22 mouse cellular contexts compared by ENCODE assay signal in genomic region chr7:126458225-126458624, GRCm38 (mm10). TPM values are rescaled to one million over a fixed set of nuclear protein-coding genes. Genes with fewer than 3 reads are reported as not detected.
A peak's percentile ranks its signal among the peaks of the same experiment; 100 is the strongest.
DNase-seq lines count a peak whose midpoint lies in the region; ATAC-seq and TF ChIP-seq lines count a peak whose summit lies in the region.
"Had no signal": no experiment of that assay in that cellular context is flagged by ENCODE, and none has a peak within 500 bp of the region (broad histone marks: within the 10 kb centered on the region; RNA-seq: fewer than 3 reads in every experiment).

No protein-coding gene starts in this region.

- peaks cover 8% of the 10 kb centered on the region for H3K79me2 ChIP-seq in myocyte (ENCODE audit: control insufficient read depth, insufficient read depth)

- H3K36me3 ChIP-seq in heart, embryonic 13.5 days = no peaks in the 10 kb centered on the region
- H3K36me3 ChIP-seq in myocyte (ENCODE audit: control insufficient read depth, insufficient read depth) = peaks cover 27% of the 10 kb centered on the region
- H3K36me3 ChIP-seq: embryonic facial prominence, embryonic 12.5 days; forebrain, embryonic 12.5 days; hindbrain, embryonic 10.5 days; intestine, embryonic 15.5 days had no signal

- peak; percentile 14 for TF ChIP-seq POLR2A in myocyte (IDR thresholded peaks at IDR 0.05; ENCODE audit: insufficient read length, low read depth)

- no peak overlapping the region for H3ac ChIP-seq in myocyte (ENCODE audit: control insufficient read depth, insufficient read length)

- H3K4me3 ChIP-seq in heart, embryonic 13.5 days = no peak overlapping the region
- peak overlapping the region; percentile 54 for H3K4me3 ChIP-seq in myocyte
- H3K4me3 ChIP-seq: embryonic facial prominence, embryonic 12.5 days; forebrain, embryonic 12.5 days; hindbrain, embryonic 10.5 days; intestine, embryonic 15.5 days had no signal

- no peak for ATAC-seq in heart, embryonic 13.5 days (ENCODE audit: extremely low read depth, insufficient number of reproducible peaks, low FRiP score, low TSS enrichment)
- ATAC-seq: forebrain, embryonic 16.5 days; intestine, embryonic 15.5 days had no signal

- 73% methylated on average over 5 of the region's 5 CpGs for WGBS in heart, embryonic 13.5 days

- H3K4me1 ChIP-seq in heart, embryonic 13.5 days = peaks cover 14% of the 10 kb centered on the region
- H3K4me1 ChIP-seq: forebrain, embryonic 12.5 days had no signal

- H3K27ac ChIP-seq in heart, embryonic 13.5 days (replicated peaks) = no peak overlapping the region
- H3K27ac ChIP-seq: embryonic facial prominence, embryonic 12.5 days; forebrain, embryonic 12.5 days; hindbrain, embryonic 10.5 days; hindbrain, embryonic 14.5 days; intestine, embryonic 15.5 days had no signal

- H3K4me2 ChIP-seq in heart, embryonic 13.5 days = no peak overlapping the region
- H3K4me2 ChIP-seq in myocyte (ENCODE audit: low read depth) = peak overlapping the region; percentile 82
- H3K4me2 ChIP-seq: embryonic facial prominence, embryonic 12.5 days; forebrain, embryonic 12.5 days; hindbrain, embryonic 14.5 days; intestine, embryonic 15.5 days had no signal

- peak overlapping the region; percentile 16; the same call in 1 of the 2 replicates for H3K9ac ChIP-seq in heart, embryonic 13.5 days
- H3K9ac ChIP-seq: embryonic facial prominence, embryonic 12.5 days; forebrain, embryonic 12.5 days; hindbrain, embryonic 14.5 days; intestine, embryonic 15.5 days had no signal

- no peaks in the 10 kb centered on the region for H3K9me3 ChIP-seq in heart, embryonic 13.5 days
- H3K9me3 ChIP-seq: embryonic facial prominence, embryonic 12.5 days; forebrain, embryonic 12.5 days; hindbrain, embryonic 10.5 days; intestine, embryonic 15.5 days had no signal

- DNase-seq in gastrocnemius, postnatal 10 days = peak; percentile 14
- no peak for DNase-seq in gastrocnemius, adult 18-20 months (ENCODE audit: low spot score)
- DNase-seq in heart, postnatal 36 days = no peak
- peak; percentile 53 for DNase-seq in brain, adult 2 months (ENCODE audit: low read depth, low spot score)
- DNase-seq: adrenal gland, adult 2 months; adrenal gland, postnatal 36 days; cerebellum, adult 11 months; cerebellum, adult 8-10 months; cerebellum, postnatal 14 days; embryo, embryonic 11 days; heart, adult 18-20 months; heart, postnatal 10 days; kidney, adult 18-20 months had no signal

- intact Hi-C loops in heart, postnatal 36 days (cut with DNase I) = no loop called here

- peaks cover 13% of the 10 kb centered on the region; the same call in 1 of the 2 replicates for H3K27me3 ChIP-seq in heart, embryonic 13.5 days (replicated peaks)
- H3K27me3 ChIP-seq in myocyte (ENCODE audit: control insufficient read depth, insufficient read depth, insufficient read length) = no peaks in the 10 kb centered on the region
- H3K27me3 ChIP-seq: embryonic facial prominence, embryonic 12.5 days; intestine, embryonic 15.5 days had no signal

TF ChIP-seq in myocyte, 11 proteins besides CTCF, POLR2A, EP300 and RAD21:
- peak; percentile 65 for TF ChIP-seq POLR2AphosphoS2 (IDR thresholded peaks at IDR 0.05; ENCODE audit: insufficient read length, low read depth)
- no peak for TF ChIP-seq REST (IDR thresholded peaks at IDR 0.05; ENCODE audit: insufficient read depth, insufficient read length)
- no peak for TF ChIP-seq SRF (IDR thresholded peaks at IDR 0.05; ENCODE audit: control insufficient read depth, insufficient read length, low read depth)
- TF ChIP-seq TCF3 (IDR thresholded peaks at IDR 0.05; ENCODE audit: insufficient read length, low read depth) = no peak
- TF ChIP-seq E2F4 (IDR thresholded peaks at IDR 0.05; ENCODE audit: insufficient read depth) = no peak
- TF ChIP-seq USF1 (IDR thresholded peaks at IDR 0.05; ENCODE audit: low read depth) = no peak
- TF ChIP-seq MYOD1 (IDR thresholded peaks at IDR 0.05; ENCODE audit: control insufficient read depth in 1 of 3, insufficient read length in 2 of 3, low read depth in 2 of 3) = no peak

RNA-seq across cellular contexts. Expression of gene Atp2a1, which starts 4.7 kb away (rescaled TPM):
- over 10,000 TPM; 11,325 to 12,607 TPM for total RNA-seq in gastrocnemius, postnatal 10 days (2021)
- total RNA-seq in gastrocnemius, adult 18-20 months (2021) = over 10,000 TPM; 23,271 to 27,147 TPM
- 1.3 and 2.2 TPM in 2 replicates for polyA plus RNA-seq in heart, embryonic 13.5 days (2015; fragmentation: Nextera tagmentation; extraction: Ambion mirVana)
- 1 to 10 TPM; 1.1 to 1.2 TPM for total RNA-seq in heart, postnatal 36 days (2021)
- polyA plus RNA-seq in myocyte (2012; fragmentation: generic; extraction: Trizol) = 1,699 TPM
- total RNA-seq: adrenal gland, adult 2 months had no signal
- polyA plus RNA-seq: adrenal gland, adult 2 months had no signal

RNA-seq across cellular contexts. Expression of gene Sh2b1, which starts 17.0 kb away (rescaled TPM):
- total RNA-seq in gastrocnemius, postnatal 10 days (2021) = 10 to 100 TPM; 52.0 to 53.7 TPM
- total RNA-seq in gastrocnemius, adult 18-20 months (2021) = 10 to 100 TPM; 49.2 to 51.0 TPM
- polyA plus RNA-seq in heart, embryonic 13.5 days (2015; fragmentation: Nextera tagmentation; extraction: Ambion mirVana) = 40.7 and 41.2 TPM in 2 replicates
- total RNA-seq in heart, postnatal 36 days (2021) = 10 to 100 TPM; 40.0 to 42.2 TPM
- polyA plus RNA-seq in myocyte (2012; fragmentation: generic; extraction: Trizol) = 58.8 TPM

RNA-seq across cellular contexts. Expression of gene Tufm, which starts 28.9 kb away (rescaled TPM):
- 100 to 1,000 TPM in 1 of 2 experiments, 10 to 100 TPM in 1; 99.0 to 114 TPM for total RNA-seq in gastrocnemius, postnatal 10 days (2021)
- 100 to 1,000 TPM; 118 to 124 TPM for total RNA-seq in gastrocnemius, adult 18-20 months (2021)
- 160 and 181 TPM in 2 replicates for polyA plus RNA-seq in heart, embryonic 13.5 days (2015; fragmentation: Nextera tagmentation; extraction: Ambion mirVana)
- 100 to 1,000 TPM; 287 to 327 TPM for total RNA-seq in heart, postnatal 36 days (2021)
- polyA plus RNA-seq in myocyte (2012; fragmentation: generic; extraction: Trizol) = 167 TPM

RNA-seq across cellular contexts. Expression of gene Rabep2, which starts 29.7 kb away (rescaled TPM):
- 10 to 100 TPM; 11.4 to 15.2 TPM for total RNA-seq in gastrocnemius, postnatal 10 days (2021)
- total RNA-seq in gastrocnemius, adult 18-20 months (2021) = 10 to 100 TPM; 10.6 to 13.1 TPM
- 19.1 and 19.4 TPM in 2 replicates for polyA plus RNA-seq in heart, embryonic 13.5 days (2015; fragmentation: Nextera tagmentation; extraction: Ambion mirVana)
- total RNA-seq in heart, postnatal 36 days (2021) = 1 to 10 TPM; 7.5 to 9.0 TPM
- polyA plus RNA-seq in myocyte (2012; fragmentation: generic; extraction: Trizol) = 36.7 TPM

RNA-seq across cellular contexts. Expression of gene Cd19, which starts 43.5 kb away (rescaled TPM):
- total RNA-seq in gastrocnemius, postnatal 10 days (2021) = under 1 TPM; 0.35 to 0.72 TPM
- not detected for total RNA-seq in gastrocnemius, adult 18-20 months (2021)
- not detected in 2 replicates for polyA plus RNA-seq in heart, embryonic 13.5 days (2015; fragmentation: Nextera tagmentation; extraction: Ambion mirVana)
- total RNA-seq in heart, postnatal 36 days (2021) = 1 to 10 TPM in 1 of 2 experiments, under 1 TPM in 1; 0.44 to 1.5 TPM
- polyA plus RNA-seq in myocyte (2012; fragmentation: generic; extraction: Trizol) = 0.01 TPM
- polyA plus RNA-seq: embryonic facial prominence, embryonic 12.5 days; forebrain, embryonic 12.5 days; forebrain, embryonic 16.5 days; heart, embryonic 14.5 days; hindbrain, embryonic 10.5 days; hindbrain, embryonic 14.5 days; intestine, embryonic 15.5 days had no signal

Comparison
In these comparisons a context has a peak if more than half of its experiments do, and no peak if none do; other contexts are left out.
1. DNase-seq: peak in gastrocnemius, postnatal 10 days (single experiment) and brain, adult 2 months (single experiment); none in gastrocnemius, adult 18-20 months (single experiment) and heart, postnatal 36 days (0 of 2).
2. RNA of gene Atp2a1, which starts 4.7 kb away (total RNA-seq): 23,271 to 27,147 TPM in gastrocnemius, adult 18-20 months and 11,325 to 12,607 TPM in gastrocnemius, postnatal 10 days; 1.1 to 1.2 TPM in heart, postnatal 36 days; every median in the first group is over 1,000 times any median in the second.